Mouse (Mus musculus) neural tube, embryonic 14.5 days (tissue): Measurements from ENCODE around the gene Krtap4-16. TPM values are rescaled to one million over a fixed set of nuclear protein-coding genes. Genes with fewer than 3 reads are reported as not detected.
"Not testable (repeated sequence)": the region's sequence is repeated elsewhere in the genome, so short reads cannot be mapped to it uniquely, and the experiment has no call there.

ENCODE experiments used
- ATAC-seq: fragments of 200-750 bp; cut with Nextera tagmentation; 2 replicates; pipeline ENCODE4 v1.8.0; 2017; ENCODE audit warnings: low read depth, mild to moderate bottlenecking, moderate TSS enrichment, moderate library complexity
- H3K27ac ChIP-seq: fragments of 300-500 bp; sonication (generic); 2 replicates; pipeline ENCODE4 v1.5.1; 2014; ENCODE audit warnings: low read depth, mild to moderate bottlenecking, control low read depth, low read length, moderate library complexity, mixed read lengths
- H3K27me3 ChIP-seq: fragments of 300-500 bp; sonication (generic); 2 replicates; pipeline ENCODE4 v1.6.1; 2014; ENCODE audit warnings: low read length; ENCODE audit not compliant: control insufficient read depth, insufficient read depth
- H3K36me3 ChIP-seq: fragments of 300-500 bp; sonication (generic); 2 replicates; pipeline ENCODE4 v1.6.1; 2014; ENCODE audit warnings: low read length, mixed read lengths; ENCODE audit not compliant: control insufficient read depth, insufficient read depth
- H3K4me1 ChIP-seq: fragments of 300-500 bp; sonication (generic); 2 replicates; pipeline ENCODE4 v1.6.1; 2014; ENCODE audit warnings: low read length; ENCODE audit not compliant: control insufficient read depth, insufficient read depth
- H3K4me2 ChIP-seq: fragments of 300-500 bp; sonication (generic); 2 replicates; pipeline ENCODE4 v1.6.1; 2014; ENCODE audit warnings: mild to moderate bottlenecking, low read depth, low read length, control low read depth
- H3K4me3 ChIP-seq: fragments of 300-500 bp; sonication (generic); 2 replicates; pipeline ENCODE4 v1.5.1; 2014; ENCODE audit warnings: low read depth, low read length, control low read depth, mixed read lengths
- H3K9ac ChIP-seq: fragments of 300-500 bp; sonication (generic); replicated peaks from 2 replicates; pipeline ENCODE4 v1.6.1; 2014; ENCODE audit warnings: low read depth, mild to moderate bottlenecking, control low read depth, low read length, mixed read lengths
- H3K9me3 ChIP-seq: fragments of 300-500 bp; sonication (generic); 2 replicates; pipeline ENCODE4 v1.6.1; 2016; ENCODE audit warnings: low read length; ENCODE audit not compliant: control insufficient read depth
- WGBS: fragments of 180-500 bp; shearing (Covaris S2); extraction: QIAGEN DNeasy Blood & Tissue Kit; methylation state at CpG from one replicate; pipeline ENCODE4 v1.1.7; 2014; 5-methylcytosine and 5-hydroxymethylcytosine counted together
- polyA plus RNA-seq: library from polyadenylated mRNA; unstranded; fragments of >200 nt; fragmentation: Nextera tagmentation; extraction: Ambion mirVana; gene quantifications from 2 replicates; pipeline ENCODE4 v1.2.1, GENCODE M21; 2014

Krtap4-16 gene
- polyA plus RNA-seq = not detected in 2 replicates

DNA sequence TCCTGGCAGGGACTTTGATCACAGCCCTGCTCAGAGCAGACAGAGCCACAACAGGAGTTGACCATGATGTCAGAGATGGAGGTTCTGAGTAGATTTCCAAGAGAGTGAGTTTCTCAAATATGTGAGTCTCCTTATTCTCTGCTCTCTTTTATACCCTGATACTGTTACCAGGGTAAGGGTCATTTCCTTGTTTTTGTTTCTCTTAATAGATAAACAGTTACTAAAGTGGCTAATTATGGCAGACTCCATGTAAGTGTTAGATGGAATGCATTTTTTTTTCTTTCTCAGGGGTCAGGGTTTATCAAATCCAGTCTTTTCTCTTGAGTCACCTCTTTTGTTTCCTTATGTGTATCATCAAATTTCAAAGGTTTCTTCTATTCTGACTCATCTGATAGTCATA is at the start of gene Krtap4-16:
Gene Krtap4-16, minus strand, starts transcription at position 101 of the 400 bp plus-strand sequence.
- Histone ChIP-seq H3K9me3 (no peaks in the 10 kb centered on the region), H3K4me2 (no peak within 1 kb of the TSS), H3K27me3 (no peaks in the 10 kb centered on the region), H3K27ac (no peak within 1 kb of the TSS), H3K4me3 (no peak within 1 kb of the TSS), H3K9ac (no peak within 1 kb of the TSS), H3K4me1 (no peaks in the 10 kb centered on the region), H3K36me3 (no peaks in the 10 kb centered on the region)
- ATAC-seq = no peak

DNA sequence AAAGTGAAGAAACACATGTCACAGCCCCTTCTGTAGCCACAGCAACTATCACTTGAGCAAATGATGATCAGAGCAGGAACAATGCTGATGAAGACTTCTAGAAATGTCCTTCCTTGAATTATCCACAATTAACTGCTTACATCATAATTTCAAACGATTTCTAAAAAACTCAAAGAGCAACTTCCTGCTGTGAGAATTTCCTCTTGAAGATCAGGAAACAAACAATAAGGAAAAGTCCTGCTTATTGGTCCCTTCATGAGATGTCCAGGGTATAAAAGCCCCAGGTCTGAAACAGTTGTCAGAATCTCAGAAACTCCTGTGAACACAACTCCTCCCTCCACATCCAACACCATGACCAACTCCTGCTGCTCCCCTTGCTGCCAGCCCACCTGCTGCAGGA is 27.5 kb upstream of the Krtap4-16 start, which contains the start of gene Gm11567:
Gene Gm11567, plus strand, starts transcription at position 301 of the 400 bp plus-strand sequence.
- not testable (repeated sequence) for H3K4me1 ChIP-seq, ATAC-seq, H3K27ac ChIP-seq, H3K4me2 ChIP-seq, H3K9me3 ChIP-seq, H3K4me3 ChIP-seq, H3K9ac ChIP-seq, H3K27me3 ChIP-seq, H3K36me3 ChIP-seq
- WGBS = 54% methylated on average over 1 of the region's 1 CpGs

DNA sequence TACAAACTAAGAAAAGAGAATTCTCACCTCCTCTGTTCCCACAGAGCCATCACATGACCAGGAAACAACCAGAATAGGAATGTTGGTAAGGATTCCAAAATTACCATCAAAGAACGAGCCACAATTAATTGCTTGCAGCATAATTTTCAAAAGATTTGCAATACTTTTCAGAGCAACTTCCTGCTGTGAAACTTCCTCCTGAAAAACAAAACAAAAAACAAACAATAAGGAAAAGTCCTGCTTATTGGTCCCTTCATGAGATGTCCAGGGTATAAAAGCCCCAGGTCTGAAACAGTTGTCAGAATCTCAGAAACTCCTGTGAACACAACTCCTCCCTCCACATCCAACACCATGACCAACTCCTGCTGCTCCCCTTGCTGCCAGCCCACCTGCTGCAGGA is 21.7 kb upstream of the Krtap4-16 start, which contains the start of gene Krtap9-1:
Gene Krtap9-1, plus strand, starts transcription at position 301 of the 400 bp plus-strand sequence.
- WGBS = 86% methylated on average over 1 of the region's 1 CpGs

DNA sequence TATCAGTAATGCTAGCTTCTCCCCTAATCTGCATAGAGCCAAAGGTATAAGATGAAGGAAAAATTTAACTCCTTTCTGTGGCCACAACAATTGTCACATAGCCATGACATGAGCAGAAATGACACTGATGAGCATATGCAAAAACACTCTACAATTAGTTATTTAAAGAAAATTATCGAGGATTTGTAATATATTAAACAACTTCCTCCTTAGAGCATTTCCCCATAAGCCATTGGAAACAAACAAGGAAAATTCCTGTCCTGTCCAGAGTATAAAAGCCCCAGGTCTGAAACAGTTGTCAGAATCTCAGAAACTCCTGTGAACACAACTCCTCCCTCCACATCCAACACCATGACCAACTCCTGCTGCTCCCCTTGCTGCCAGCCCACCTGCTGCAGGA is 12.8 kb upstream of the Krtap4-16 start, which contains the start of gene Gm11559:
Gene Gm11559, plus strand, starts transcription at position 301 of the 400 bp plus-strand sequence.
- H3K4me1 ChIP-seq, H3K4me2 ChIP-seq, H3K4me3 ChIP-seq, H3K36me3 ChIP-seq, H3K9ac ChIP-seq, ATAC-seq, H3K27me3 ChIP-seq, H3K9me3 ChIP-seq, H3K27ac ChIP-seq: not testable (repeated sequence)
- WGBS = 63% methylated on average over 1 of the region's 1 CpGs

More for the DNA sequence above, 21.7 kb upstream of the Krtap4-16 start, which contains the start of gene Krtap9-1:
- not testable (repeated sequence) for H3K4me1 ChIP-seq, H3K36me3 ChIP-seq, H3K4me3 ChIP-seq, ATAC-seq, H3K9ac ChIP-seq, H3K27me3 ChIP-seq, H3K9me3 ChIP-seq, H3K27ac ChIP-seq, H3K4me2 ChIP-seq

DNA sequence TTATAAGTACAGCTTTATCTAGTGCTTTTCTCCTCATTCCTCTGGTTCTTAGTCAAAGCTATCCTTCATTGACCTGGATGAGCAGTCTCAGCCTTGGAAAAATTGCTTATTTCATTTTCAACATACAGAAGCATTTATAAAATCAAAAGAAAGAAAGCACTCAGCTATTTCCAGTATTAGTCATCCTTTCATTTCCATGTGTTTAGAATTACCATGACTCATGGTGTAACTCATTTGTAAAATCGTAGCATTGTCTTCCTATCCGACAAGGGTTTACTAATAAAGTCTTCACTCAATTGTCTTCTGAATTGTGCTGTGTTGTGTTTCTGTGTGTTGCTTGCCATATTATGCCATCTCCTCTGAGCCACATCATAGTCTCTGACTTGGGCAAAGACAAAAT is 7.4 kb upstream of the Krtap4-16 start:
- 80% methylated on average over 2 of the region's 2 CpGs for WGBS
- no peak overlapping the region for H3K4me3 ChIP-seq
- H3K4me2 ChIP-seq = no peak overlapping the region
- no peak overlapping the region for H3K27ac ChIP-seq
- H3K36me3 ChIP-seq = no peaks in the 10 kb centered on the region
- no peak for ATAC-seq
- no peaks in the 10 kb centered on the region for H3K9me3 ChIP-seq
- no peak overlapping the region for H3K9ac ChIP-seq
- H3K4me1 ChIP-seq = no peaks in the 10 kb centered on the region
- H3K27me3 ChIP-seq = no peaks in the 10 kb centered on the region

DNA sequence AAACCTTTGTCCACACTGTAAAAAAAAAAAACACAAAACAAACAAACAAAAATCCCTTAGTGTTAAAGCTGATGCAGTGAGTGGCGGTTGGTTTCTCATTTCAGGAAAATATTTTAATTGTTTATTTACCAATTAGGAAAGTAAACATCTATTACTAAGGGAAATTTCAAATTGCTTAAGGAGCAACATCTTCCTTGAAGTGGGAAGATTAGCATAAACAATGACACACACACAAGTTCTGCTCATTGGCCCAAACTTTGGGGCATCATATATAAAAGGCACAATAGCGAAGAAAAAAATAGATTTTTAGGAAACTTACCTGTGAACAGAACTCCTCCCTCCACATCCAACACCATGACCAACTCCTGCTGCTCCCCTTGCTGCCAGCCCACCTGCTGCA is 6.2 kb upstream of the Krtap4-16 start, which contains the start of gene Gm11568:
Gene Gm11568, plus strand, starts transcription at position 301 of the 400 bp plus-strand sequence.
- H3K9ac ChIP-seq = no peak within 1 kb of the TSS
- no peak within 1 kb of the TSS for H3K4me2 ChIP-seq

DNA sequence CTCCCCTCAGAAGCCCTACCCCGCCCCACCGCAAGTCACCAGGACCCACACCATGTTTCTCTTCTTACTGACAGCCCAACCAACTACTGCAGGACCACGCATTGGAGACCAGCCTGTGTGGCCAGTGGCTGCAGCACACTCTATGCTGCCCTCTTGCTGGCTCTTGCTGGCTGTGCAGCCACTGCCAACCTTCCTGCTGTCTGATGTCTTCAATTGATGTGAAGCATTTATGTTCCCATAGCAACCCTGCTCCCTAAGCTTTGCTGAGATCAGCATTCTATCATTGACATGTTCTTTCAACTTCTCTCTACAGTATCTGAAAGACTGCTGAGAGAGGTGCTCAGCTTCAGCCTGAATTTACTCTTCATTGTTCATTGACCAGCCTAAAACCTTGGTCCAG is 2.7 kb upstream of the Krtap4-16 start:
- Histone ChIP-seq H3K9ac (no peak overlapping the region), H3K36me3 (no peaks in the 10 kb centered on the region), H3K27ac (no peak overlapping the region), H3K4me2 (no peak overlapping the region), H3K9me3 (no peaks in the 10 kb centered on the region), H3K4me3 (no peak overlapping the region), H3K27me3 (no peaks in the 10 kb centered on the region), H3K4me1 (no peaks in the 10 kb centered on the region)
- WGBS = 68% methylated on average over 3 of the region's 3 CpGs
- ATAC-seq = no peak

More for the DNA sequence above, 6.2 kb upstream of the Krtap4-16 start, which contains the start of gene Gm11568:
- Histone ChIP-seq H3K4me1 (no peaks in the 10 kb centered on the region), H3K27me3 (no peaks in the 10 kb centered on the region), H3K27ac (no peak within 1 kb of the TSS), H3K4me3 (no peak within 1 kb of the TSS), H3K36me3 (no peaks in the 10 kb centered on the region), H3K9me3 (no peaks in the 10 kb centered on the region)
- no peak for ATAC-seq
- WGBS = 92% methylated on average over 2 of the region's 2 CpGs

DNA sequence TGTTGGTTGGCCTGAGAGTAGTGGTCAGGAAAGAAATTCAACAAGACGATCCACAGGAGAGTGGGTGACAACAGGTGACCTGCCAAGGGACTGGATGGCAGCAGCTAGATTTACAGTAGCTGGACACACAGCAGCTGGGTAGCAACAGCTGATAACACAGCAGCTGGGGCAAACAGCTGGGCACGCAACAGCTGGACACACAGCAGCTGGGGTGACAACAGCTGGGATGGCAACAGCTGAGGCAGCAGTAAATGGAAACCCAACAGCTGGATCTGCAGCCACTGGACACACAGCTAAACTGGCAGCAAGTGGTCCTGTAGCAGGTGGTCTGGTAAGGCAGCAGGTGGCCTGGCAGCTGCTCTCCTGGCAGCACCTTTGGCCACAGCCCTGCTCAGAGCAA is 4.7 kb downstream of the Krtap4-16 start:
- H3K9ac ChIP-seq = no peak overlapping the region
- 91% methylated on average over 2 of the region's 2 CpGs for WGBS
- no peak overlapping the region for H3K27ac ChIP-seq
- ATAC-seq = no peak
- no peaks in the 10 kb centered on the region for H3K27me3 ChIP-seq
- no peak overlapping the region for H3K4me3 ChIP-seq
- H3K9me3 ChIP-seq = no peaks in the 10 kb centered on the region
- H3K4me2 ChIP-seq = no peak overlapping the region
- no peaks in the 10 kb centered on the region for H3K36me3 ChIP-seq
- no peaks in the 10 kb centered on the region for H3K4me1 ChIP-seq

DNA sequence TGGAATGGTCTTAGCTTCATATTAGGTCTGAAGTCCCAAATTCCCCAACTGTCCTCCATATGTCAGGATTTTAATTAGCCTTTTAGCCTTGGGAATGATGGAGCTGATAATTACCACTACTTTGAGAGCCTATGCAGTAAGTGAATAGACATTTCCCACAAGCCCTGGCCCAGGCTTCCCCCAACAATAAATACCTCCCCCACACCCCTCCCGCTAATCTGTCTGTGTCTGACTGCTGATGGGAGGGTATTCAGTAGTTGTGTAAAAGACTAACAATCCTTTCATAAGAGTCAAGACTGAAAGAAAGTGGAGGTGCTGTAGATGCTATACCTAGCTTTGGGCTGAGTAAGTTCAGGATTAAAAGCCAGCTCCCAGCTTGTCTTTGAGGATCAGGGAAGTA is 9.2 kb downstream of the Krtap4-16 start:
- H3K9me3 ChIP-seq = no peaks in the 10 kb centered on the region
- no peak overlapping the region for H3K4me3 ChIP-seq
- WGBS = 10% methylated on average over 1 of the region's 1 CpGs
- no peak overlapping the region for H3K9ac ChIP-seq
- H3K36me3 ChIP-seq = no peaks in the 10 kb centered on the region
- H3K27me3 ChIP-seq = no peaks in the 10 kb centered on the region
- H3K4me1 ChIP-seq = no peaks in the 10 kb centered on the region
- H3K27ac ChIP-seq = no peak overlapping the region
- ATAC-seq = no peak
- no peak overlapping the region for H3K4me2 ChIP-seq
